Mouse (Mus musculus): ENCODE measurements around the gene Grm3.
A peak's percentile ranks its signal among the peaks of the same experiment; 100 is the strongest.

Gene Grm3

GRCm38 (mm10) chr5:9724956-9725600, at the start of gene Grm3:
Grm3 (minus strand) TSS chr5:9725170.
- DNase-seq = no peak

GRCm38 (mm10) chr5:9755751-9756150, 30.8 kb upstream of the Grm3 start:
- DNase-seq = no peak

DNA sequence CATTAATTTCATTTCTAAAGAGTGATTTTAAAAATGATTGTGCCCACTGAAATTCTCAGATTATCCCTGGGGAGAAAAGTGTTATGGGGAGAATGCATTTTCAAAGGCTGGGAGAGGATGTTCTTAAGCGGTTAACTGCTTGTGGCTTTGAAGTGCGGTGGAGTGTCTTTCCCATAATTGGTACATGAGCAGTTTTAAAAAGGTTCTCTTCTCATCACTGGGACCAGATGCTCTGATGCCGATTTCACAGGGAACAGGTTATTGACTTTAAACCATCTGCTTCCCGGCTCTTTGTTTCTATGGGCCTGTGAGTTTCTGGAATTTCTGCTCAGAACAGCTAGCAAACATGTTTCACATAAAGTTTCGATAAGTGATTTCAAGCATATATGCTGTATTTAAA, 23.2 kb upstream of the Grm3 start:
- no peak for DNase-seq

DNA sequence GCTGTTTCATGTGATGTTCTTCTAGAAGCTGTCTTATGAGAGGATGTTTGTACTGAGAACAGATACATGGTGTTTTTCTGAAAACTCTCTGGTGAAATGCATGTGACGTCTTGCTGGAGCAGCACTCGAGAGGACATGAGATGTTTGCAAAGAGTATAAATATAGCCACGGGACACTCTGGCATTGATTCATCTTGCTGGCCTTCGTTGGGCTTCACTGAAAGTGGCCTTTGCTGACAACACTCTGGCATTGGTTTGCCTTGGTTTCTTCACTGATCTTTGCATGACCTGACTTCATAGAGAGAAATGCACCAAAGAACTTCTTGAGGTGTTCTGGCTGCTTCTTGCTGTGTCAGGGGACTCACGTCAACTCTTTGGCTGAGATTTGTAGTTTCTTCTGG, 19.1 kb upstream of the Grm3 start:
- DNase-seq = no peak

- peak; percentile 16 for DNase-seq
Observed at GRCm38 (mm10) chr5:9725601-9726268, 765 bp upstream of the Grm3 start.

- no peak for DNase-seq
Observed at GRCm38 (mm10) chr5:9724287-9724955, 549 bp downstream of the Grm3 start.

DNA sequence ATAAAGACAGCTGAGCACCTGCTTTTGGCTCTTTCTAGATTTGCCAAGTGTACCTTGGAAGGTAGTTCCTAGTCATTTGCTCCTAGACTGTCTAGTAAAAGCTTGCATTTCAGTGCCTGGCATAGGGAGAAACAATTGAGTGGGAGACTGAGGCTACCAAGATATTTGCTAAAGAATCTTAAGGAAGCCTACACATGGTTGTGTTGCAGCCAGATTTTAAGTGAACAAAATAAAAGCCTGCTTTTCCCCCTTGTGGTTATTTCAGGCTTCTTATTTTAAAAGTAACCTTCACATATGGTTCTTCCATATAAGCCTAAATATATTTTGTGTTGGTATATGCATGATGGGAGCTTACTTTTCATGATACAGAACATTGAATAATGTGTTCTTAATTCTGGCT, 3.8 kb downstream of the Grm3 start:
- no peak for DNase-seq

GRCm38 (mm10) chr5:9716295-9716694, 8.7 kb downstream of the Grm3 start:
- DNase-seq = no peak

DNA sequence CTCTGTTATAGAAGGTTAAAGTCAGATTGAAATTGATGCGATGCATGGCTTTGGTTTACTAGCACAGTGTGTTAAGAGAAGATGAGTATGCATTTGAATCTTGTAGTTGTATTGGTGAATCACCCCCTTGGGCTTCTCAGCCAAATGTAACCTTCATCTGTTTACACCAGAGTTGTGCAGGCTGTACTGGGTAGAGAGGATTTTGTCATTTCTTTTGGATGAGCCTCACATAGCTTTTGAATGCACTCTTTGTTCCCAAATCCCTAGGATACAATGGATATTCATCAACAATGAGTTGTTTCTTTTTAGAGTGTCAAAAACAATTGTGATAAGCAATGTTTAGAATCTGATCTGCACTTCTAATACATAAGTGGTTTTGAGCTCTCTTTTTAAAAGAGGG, 17.9 kb downstream of the Grm3 start:
- DNase-seq = no peak

DNA sequence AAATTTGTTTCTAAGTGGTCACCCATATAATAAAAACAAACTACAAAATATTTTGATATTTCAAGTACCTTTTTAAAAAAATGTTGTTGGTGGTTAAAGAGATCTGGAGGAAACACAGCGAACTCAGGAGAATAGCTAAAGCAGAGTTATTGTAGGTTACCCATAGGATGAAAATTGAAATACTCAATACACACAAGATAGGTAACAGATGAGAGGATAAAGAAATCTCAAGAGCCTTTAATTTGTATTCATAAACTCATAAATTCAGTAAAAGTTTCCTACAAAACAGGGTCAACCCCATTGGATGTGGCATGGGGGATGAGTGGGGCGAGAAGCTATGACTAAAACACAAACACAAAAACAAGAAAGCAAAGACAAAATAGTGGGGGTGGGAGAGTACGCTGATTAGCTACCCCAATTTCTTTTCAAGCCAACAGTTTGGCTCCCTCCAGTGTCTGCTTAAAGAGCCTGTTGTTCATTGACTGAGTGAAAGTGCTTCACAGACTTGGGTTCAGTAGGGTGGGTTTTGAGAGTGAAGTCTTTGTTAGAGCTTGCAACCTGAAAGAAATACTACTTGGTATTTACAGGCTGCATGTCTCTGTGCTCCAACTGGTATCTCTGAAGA, 21.5 kb downstream of the Grm3 start:
- DNase-seq = no peak

- no peak for DNase-seq
Observed at GRCm38 (mm10) chr5:9702656-9703384, 22.1 kb downstream of the Grm3 start.

DNA sequence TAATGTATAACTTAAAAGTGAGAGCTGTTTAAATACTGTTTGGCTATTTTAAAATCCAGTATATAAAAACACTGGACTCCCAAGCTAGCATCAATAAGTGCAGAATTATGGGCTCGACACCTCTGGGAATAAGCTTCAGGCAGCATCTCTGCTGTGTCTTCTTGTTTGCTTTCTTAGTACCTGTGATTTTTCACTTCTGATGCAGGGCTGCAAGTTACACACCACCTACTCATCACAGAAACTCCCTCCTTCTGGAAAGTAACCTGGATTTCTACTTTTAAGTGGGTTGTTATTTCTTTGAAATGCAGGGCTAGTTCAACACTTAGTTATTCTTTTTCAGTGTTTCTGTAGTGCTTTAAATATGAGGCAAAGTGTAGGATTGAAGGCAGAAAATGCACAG, 32.6 kb downstream of the Grm3 start:
- no peak for DNase-seq

DNA sequence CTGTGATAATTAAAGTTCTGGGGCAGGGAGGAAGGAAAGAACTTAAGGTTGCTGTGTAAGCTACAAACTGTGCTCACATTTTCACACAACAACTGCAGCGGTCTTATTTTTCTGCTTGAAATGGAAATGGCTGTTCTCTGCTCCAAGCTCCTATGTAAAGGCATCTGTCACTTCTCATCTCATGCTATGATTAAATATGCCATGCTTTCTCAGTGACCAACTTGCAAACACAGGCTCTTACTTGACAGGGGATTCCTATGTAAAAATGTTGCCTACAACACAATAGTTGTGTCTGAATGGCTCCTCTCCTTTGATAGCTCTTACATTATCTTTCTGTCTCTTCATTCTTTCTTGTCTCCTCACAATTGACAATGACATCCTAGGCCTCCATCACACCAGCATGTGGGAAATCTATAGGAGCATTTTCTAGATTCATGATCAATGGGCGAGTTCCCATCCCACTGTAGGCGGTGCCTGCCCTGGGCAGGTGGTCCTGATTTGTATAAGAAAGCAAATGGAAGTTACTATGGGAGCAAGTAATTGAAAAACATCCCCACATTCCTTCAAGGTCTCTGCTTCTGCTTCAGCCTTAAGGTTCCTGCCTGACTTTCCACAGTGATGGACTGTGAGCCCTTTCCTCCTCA, 34.2 kb downstream of the Grm3 start:
- no peak for DNase-seq

- no peak for DNase-seq
Observed at GRCm38 (mm10) chr5:9690192-9690591, 34.8 kb downstream of the Grm3 start.

GRCm38 (mm10) chr5:9683204-9683603, 41.8 kb downstream of the Grm3 start:
- no peak for DNase-seq

DNA sequence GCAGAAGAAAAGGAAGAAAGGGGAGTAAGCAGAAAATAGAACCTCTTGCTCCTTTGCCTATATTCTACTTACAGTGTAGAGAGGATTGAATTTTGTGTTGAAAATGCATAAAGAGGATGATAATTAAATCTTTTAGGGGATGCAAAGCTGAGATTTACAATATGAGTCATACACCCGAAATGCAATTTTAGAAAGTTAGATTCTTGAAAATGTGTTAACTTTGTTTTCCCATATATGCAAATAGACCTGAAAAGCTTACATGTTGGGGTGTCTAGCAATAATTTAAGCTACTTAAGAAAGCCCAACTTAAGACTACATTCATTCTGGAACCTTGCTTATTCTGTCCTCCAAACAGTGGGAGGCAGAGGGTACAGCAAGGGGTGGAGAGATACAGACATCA, 56.0 kb downstream of the Grm3 start:
- DNase-seq = no peak

GRCm38 (mm10) chr5:9663416-9663815, 61.6 kb downstream of the Grm3 start:
- no peak for DNase-seq

GRCm38 (mm10) chr5:9661870-9662589, 62.9 kb downstream of the Grm3 start:
- no peak for DNase-seq

- no peak for DNase-seq
Observed at GRCm38 (mm10) chr5:9638612-9639011, 86.4 kb downstream of the Grm3 start.

DNA sequence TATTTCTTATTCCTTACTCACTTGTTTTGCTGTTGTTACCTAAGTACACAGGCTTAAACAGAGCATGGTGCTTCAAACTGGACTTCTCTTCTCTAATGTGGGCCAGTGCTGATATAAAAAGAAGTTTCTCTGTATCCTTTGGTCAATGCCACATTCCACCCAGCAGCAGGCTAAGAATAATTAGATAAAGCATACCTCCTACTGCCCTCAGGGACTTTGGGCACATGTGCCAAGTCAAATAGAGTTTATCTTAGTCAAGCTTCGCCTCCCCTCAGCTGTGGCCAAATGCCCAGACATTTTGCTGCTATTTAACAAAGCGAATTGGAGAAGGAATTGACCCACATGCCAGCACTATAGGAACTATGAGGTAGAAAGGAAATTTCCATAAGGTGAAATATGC, 97.8 kb downstream of the Grm3 start:
- peak; percentile 7 for DNase-seq

GRCm38 (mm10) chr5:9624396-9624795, 100.6 kb downstream of the Grm3 start:
- no peak for DNase-seq

- no peak for DNase-seq
Observed at GRCm38 (mm10) chr5:9623095-9623459, 101.9 kb downstream of the Grm3 start.

All from cerebellum, adult 11 months (tissue).